ENCODE assay signal across 9 mouse cellular contexts in the genomic region with DNA sequence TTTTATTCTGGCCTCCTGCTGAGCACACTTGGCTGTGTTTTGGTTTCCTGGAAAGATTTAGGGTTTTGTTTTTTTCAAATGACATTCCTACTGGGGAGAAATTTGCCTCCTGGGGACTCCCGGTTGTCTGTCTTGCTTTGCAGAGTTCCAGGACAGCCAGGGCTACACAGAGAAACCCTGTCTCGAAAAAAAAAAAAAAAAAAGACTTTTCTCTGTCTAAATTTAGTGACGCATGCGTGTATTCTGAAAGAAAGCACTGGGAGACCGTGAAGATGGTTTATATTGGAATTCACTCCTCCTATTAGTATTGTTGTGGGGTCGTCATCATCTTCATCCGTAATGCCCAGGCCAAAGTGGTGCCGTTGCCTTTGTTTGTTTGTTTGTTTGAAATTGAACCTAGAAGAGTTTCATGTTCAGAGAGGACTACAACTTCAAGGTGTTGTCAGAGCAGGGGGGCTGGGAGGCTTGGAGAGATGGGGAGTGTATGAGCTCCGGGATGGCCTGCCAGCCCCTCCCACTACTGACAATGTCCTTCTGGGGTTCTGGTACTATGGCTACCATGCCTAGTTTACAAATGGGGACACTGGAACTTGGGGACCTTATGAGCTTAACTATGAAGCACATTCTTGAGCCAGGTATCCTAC. TPM values are rescaled to one million over a fixed set of nuclear protein-coding genes. Genes with fewer than 3 reads are reported as not detected.
DNase-seq lines count a peak whose midpoint lies in the region; ATAC-seq and TF ChIP-seq lines count a peak whose summit lies in the region.
"Had no signal": no experiment of that assay in that cellular context is flagged by ENCODE, and none has a peak within 500 bp of the region (broad histone marks: within the 10 kb centered on the region; RNA-seq: fewer than 3 reads in every experiment).

No protein-coding gene starts in this region.

- H3K4me3 ChIP-seq in lung, adult 2 months (replicated peaks; ENCODE audit: extremely low read depth, low read depth, low read length) = peak overlapping the region; percentile 38
- H3K4me3 ChIP-seq in heart, embryonic 13.5 days = peak overlapping the region; percentile 60
- peak overlapping the region; percentile 45 for H3K4me3 ChIP-seq in limb, embryonic 15.5 days
- peak overlapping the region; percentile 44 for H3K4me3 ChIP-seq in stomach, embryonic 15.5 days (replicated peaks)

- TF ChIP-seq POLR2A in lung, adult 2 months (IDR thresholded peaks at IDR 0.05; ENCODE audit: borderline replicate concordance, extremely low read depth, low read depth, low read length) = no peak

- H3K36me3 ChIP-seq in heart, embryonic 13.5 days = no peaks in the 10 kb centered on the region
- no peaks in the 10 kb centered on the region for H3K36me3 ChIP-seq in limb, embryonic 15.5 days
- H3K36me3 ChIP-seq in stomach, embryonic 15.5 days = no peaks in the 10 kb centered on the region

- no peak for TF ChIP-seq CTCF in lung, adult 2 months (IDR thresholded peaks at IDR 0.05; ENCODE audit: insufficient read depth, low read length)

- H3K9me3 ChIP-seq in heart, embryonic 13.5 days = no peaks in the 10 kb centered on the region
- no peaks in the 10 kb centered on the region for H3K9me3 ChIP-seq in limb, embryonic 15.5 days
- no peaks in the 10 kb centered on the region for H3K9me3 ChIP-seq in stomach, embryonic 15.5 days

- peak overlapping the region; percentile 87 for H3K4me2 ChIP-seq in heart, embryonic 13.5 days
- peak overlapping the region; percentile 67 for H3K4me2 ChIP-seq in limb, embryonic 15.5 days
- H3K4me2 ChIP-seq in stomach, embryonic 15.5 days = peak overlapping the region; percentile 74

- H3K27me3 ChIP-seq in heart, embryonic 13.5 days (replicated peaks) = no peaks in the 10 kb centered on the region
- H3K27me3 ChIP-seq in limb, embryonic 15.5 days = no peaks in the 10 kb centered on the region
- no peaks in the 10 kb centered on the region for H3K27me3 ChIP-seq in stomach, embryonic 15.5 days (replicated peaks)

- H3K27ac ChIP-seq in heart, embryonic 13.5 days (replicated peaks) = peak overlapping the region; percentile 82
- peak overlapping the region; percentile 91 for H3K27ac ChIP-seq in limb, embryonic 15.5 days
- peak overlapping the region; percentile 94 for H3K27ac ChIP-seq in stomach, embryonic 15.5 days

- H3K9ac ChIP-seq in heart, embryonic 13.5 days = peak overlapping the region; percentile 83
- H3K9ac ChIP-seq in limb, embryonic 15.5 days = peak overlapping the region; percentile 54
- peak overlapping the region; percentile 37; the same call in 1 of the 2 replicates for H3K9ac ChIP-seq in stomach, embryonic 15.5 days

- no peak for DNase-seq in lung, adult 2 months
- DNase-seq in lung, postnatal 25 days (ENCODE audit: low spot score) = no peak
- no peak for DNase-seq in cerebellum, postnatal 4 days (ENCODE audit: low spot score in 2 of 2)
- DNase-seq in gastrocnemius, postnatal 25 days = no peak
- no peak for DNase-seq in testis, postnatal 10 days (ENCODE audit: low spot score)

- ATAC-seq in heart, embryonic 13.5 days (ENCODE audit: extremely low read depth, insufficient number of reproducible peaks, low FRiP score, low TSS enrichment) = no peak
- no peak for ATAC-seq in limb, embryonic 15.5 days (ENCODE audit: insufficient number of reproducible peaks, low FRiP score, low TSS enrichment, low read depth)
- no peak for ATAC-seq in stomach, embryonic 15.5 days (ENCODE audit: insufficient read depth, low FRiP score, low read depth)

- peaks cover 9% of the 10 kb centered on the region for H3K4me1 ChIP-seq in lung, adult 2 months (ENCODE audit: control insufficient read depth, insufficient read depth, low read length)
- H3K4me1 ChIP-seq in heart, embryonic 13.5 days = peaks cover 19% of the 10 kb centered on the region
- peaks cover 31% of the 10 kb centered on the region for H3K4me1 ChIP-seq in limb, embryonic 15.5 days
- H3K4me1 ChIP-seq in stomach, embryonic 15.5 days = peaks cover 12% of the 10 kb centered on the region; the same call in 1 of the 2 replicates

- WGBS in lung, adult 2 months = 8% methylated on average over 9 of the region's 9 CpGs
- 5% methylated on average over 9 of the region's 9 CpGs for WGBS in heart, embryonic 13.5 days
- WGBS in limb, embryonic 15.5 days = 11% methylated on average over 9 of the region's 9 CpGs
- WGBS in stomach, embryonic 15.5 days = 3% methylated on average over 9 of the region's 9 CpGs

RNA-seq across cellular contexts. Expression of gene Adamts12, which starts 1.1 kb away (rescaled TPM):
- polyA plus RNA-seq in lung, adult 2 months (2012; rRNA removed) = 0.74 and 1.2 TPM in 2 replicates
- polyA plus RNA-seq in heart, embryonic 13.5 days (2015; fragmentation: Nextera tagmentation; extraction: Ambion mirVana) = 0.98 and 1.2 TPM in 2 replicates
- polyA plus RNA-seq in limb, embryonic 15.5 days (2015; fragmentation: Nextera tagmentation; extraction: Ambion mirVana) = 6.2 and 6.6 TPM in 2 replicates
- polyA plus RNA-seq in stomach, embryonic 15.5 days (2015; fragmentation: Nextera tagmentation; extraction: Ambion mirVana) = 2.3 and 2.5 TPM in 2 replicates
- total RNA-seq in gastrocnemius, postnatal 25 days (2021) = 10 to 100 TPM in 1 of 2 experiments, 1 to 10 TPM in 1; 8.4 to 10.5 TPM

RNA-seq across cellular contexts. Expression of gene Rxfp3, which starts 27.9 kb away (rescaled TPM):
- polyA plus RNA-seq in lung, adult 2 months (2012; rRNA removed) = not detected in 2 replicates
- polyA plus RNA-seq in heart, embryonic 13.5 days (2015; fragmentation: Nextera tagmentation; extraction: Ambion mirVana) = 0.07 TPM in 1 of 2 replicates, not detected in the other
- 0.50 and 0.74 TPM in 2 replicates for polyA plus RNA-seq in limb, embryonic 15.5 days (2015; fragmentation: Nextera tagmentation; extraction: Ambion mirVana)
- 0.03 TPM in 1 of 2 replicates, not detected in the other for polyA plus RNA-seq in stomach, embryonic 15.5 days (2015; fragmentation: Nextera tagmentation; extraction: Ambion mirVana)
- total RNA-seq in gastrocnemius, postnatal 25 days (2021) = not detected
- polyA plus RNA-seq: Patski had no signal
